Mouse (Mus musculus): Measurements from ENCODE around the gene 1700025G04Rik.

The 1700025G04Rik gene

DNA sequence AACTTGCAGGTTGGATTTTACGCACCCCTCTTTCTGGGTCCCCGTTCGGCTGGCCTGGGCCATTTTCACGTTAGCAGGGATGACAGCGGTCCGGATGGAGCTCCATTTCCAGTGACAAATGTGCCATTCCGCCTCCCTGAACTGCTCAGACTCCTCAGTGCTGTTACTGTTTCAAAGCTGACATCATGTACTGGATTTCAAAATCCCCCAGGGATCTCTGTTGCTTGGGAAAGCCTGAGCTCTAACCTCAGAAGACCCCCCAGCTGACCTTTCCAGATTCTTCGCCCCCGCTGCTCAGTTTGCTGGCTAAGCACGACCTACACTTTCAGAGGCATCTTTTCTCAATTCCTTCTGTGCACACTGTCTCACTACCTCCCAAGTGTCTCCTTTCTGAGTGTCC lies 128.7 kb downstream of the 1700025G04Rik start:
- DNase-seq (ENCODE audit: low spot score): no peak

DNA sequence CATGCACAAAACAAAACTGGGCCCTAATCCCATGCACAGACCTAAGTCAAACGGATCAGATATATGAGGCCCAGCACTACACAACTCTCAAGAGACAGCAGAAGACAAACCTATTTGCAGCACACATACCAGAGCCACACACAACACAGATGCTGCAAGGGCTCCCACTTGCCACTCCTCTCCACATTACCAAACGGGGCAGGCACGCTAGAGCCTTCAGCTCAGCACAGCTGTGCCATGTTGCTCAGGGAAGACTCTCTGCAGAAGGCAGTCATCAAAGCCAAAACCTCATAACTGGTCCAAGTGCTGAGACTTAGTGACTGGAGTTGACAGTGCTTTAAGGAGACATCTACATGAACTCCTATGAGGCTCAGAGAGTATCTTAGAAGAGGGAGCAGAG lies 130.9 kb downstream of the 1700025G04Rik start:
- DNase-seq (ENCODE audit: low spot score): no peak

DNA sequence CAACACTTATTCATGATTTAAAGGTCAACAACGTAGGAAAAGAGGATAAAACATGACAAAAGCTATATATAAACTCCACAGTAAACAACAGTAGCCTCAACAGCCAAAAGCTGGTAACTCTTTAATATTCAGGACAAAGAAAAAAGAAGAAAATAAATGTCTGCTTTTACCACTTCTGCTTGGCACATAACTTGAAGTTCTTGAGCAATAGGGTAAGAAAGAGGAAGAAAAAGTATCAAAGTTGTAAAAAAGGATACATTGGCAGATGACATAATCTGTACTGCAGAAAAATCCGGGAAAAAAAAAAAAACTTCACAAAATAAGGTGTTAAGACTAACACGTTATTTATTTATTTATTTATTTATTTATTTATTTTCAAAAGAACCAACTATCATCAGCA lies 131.5 kb downstream of the 1700025G04Rik start:
- no peak for DNase-seq (ENCODE audit: low spot score)

DNA sequence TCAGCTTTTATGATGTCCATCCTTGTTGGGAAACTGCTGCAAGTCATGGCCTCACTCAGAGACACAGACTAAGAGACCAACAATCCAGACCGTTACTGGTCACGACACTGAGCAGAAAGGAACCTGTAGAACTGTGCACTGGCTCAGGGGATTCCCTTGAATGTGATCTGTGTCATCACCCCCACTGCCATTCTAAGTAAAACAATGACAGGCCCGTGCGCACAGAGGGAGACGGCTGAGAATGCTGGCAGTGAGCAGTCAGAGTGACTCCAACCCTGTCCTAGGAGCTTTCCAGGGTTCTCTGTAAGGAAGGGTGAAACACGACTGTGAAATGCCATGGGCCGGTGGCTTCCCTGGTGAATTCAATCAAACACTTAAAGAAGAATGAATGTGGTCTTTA lies 132.3 kb downstream of the 1700025G04Rik start:
- DNase-seq (ENCODE audit: low spot score): no peak

DNA sequence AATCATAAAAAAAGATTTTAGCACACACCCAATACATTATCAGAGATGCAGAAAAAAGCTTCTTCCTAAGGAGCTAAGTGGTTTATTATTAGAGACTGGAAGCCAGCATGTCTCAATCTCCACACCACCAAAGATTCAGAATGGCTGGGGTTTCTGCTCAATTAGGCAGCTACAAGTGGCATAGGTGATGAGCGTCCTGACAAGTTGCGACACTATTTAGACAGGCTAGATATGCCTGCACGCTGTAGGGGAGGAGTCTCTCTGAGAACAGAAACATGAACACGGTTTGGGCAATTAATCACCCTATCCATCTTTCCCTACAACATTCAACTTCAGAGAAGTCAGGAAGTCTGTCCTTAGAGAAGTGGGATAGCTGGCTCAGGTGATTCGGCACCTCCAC lies 134.1 kb downstream of the 1700025G04Rik start:
- no peak for DNase-seq (ENCODE audit: low spot score)

DNA sequence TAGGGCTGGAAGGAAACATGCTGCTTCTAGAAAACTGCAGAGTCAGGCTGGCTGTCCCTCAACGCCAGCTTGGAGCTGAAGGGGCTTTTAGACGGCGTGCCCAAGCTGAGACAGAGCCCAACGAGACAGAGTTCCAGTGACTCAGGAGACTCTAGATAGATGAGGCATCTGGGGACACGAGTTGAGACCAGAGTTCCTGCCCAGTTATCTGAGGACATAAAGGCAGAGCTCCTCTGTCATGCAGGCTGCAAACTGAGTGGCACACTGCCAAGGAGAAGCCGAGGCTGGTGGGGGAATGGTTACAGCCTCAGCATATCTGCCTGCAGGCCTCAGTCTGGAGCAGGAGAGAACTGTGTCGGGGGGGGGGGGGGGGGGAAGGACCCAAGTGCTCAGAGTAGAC lies 136.4 kb downstream of the 1700025G04Rik start:
- peak; percentile 69 for DNase-seq (ENCODE audit: low spot score)

DNA sequence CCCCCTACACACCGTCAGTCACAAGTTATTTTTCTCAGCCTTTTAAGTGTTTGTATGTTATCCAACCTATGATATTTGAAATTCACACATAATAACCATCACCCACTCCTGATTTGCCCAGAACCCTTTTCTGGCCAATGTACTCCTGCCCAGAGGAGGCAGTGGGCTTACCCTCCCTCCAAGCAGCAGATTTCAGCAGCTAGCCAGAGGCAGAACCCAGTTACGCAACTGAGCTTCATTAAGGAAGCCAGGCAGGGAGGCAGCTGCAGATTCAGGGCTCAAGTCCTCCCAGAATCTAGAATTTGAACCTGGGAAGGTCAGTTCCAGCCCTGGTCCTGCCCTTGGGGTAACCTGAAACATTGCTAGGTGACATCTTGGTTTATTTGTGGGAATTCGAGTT lies 141.9 kb downstream of the 1700025G04Rik start:
- no peak for DNase-seq (ENCODE audit: low spot score)

DNA sequence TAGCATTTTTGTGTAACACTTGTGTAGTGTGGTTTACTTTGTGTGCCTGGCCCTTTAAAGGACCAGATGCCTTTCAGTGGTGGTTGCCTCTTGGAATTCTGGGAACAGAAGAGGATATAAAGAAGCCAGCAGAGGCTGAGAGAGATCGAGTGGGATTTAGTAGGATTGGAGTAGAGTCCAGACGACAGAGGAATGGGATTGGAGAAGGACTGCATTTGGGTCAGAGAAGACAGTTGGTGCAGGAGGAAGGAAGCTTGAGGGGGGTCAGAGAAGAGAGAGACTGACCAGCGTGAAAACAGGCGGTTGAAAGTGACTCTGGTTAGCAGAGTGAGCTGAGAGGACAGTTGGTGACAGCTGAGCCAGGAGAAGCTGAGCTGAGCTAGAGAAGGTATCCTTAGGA lies 142.4 kb downstream of the 1700025G04Rik start:
- DNase-seq (ENCODE audit: low spot score): no peak

DNA sequence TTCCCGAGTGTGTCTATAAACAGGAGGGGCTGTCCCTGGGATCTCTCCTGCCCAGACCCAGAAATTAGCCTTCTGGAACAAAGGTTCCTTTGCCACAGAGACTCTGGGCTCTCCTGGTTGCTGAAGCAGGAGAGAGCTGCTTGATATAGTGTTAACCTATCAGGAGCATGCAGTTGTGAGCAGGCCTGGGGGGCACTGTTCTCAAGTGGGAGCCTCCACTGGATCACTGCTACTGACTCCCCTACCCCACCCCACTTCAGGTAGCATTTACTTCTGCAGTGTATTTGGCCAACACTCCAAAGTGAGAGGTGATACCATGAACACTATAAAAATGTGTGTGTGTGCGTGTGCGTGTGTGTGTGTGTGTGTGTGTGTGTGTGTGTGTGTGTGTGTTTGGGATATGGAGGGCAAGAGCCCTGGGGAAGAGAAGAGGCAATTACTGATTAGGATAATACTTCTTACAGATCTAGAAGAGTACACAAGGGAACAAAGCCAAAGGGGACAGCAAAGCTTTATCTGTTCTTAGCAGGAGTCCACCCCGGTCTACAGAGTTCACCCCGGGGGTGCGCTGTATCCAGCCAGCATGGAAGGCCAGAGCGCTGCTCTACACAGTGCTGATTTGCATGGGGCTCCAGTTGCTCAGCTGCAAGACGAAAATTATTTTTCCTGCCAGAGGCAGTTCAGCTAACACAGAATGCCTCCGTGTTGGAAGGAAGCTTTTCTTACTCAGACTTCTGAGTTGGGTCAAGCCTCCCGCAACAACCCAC lies 145.3 kb downstream of the 1700025G04Rik start:
- DNase-seq (ENCODE audit: low spot score): peak; percentile 17

DNA sequence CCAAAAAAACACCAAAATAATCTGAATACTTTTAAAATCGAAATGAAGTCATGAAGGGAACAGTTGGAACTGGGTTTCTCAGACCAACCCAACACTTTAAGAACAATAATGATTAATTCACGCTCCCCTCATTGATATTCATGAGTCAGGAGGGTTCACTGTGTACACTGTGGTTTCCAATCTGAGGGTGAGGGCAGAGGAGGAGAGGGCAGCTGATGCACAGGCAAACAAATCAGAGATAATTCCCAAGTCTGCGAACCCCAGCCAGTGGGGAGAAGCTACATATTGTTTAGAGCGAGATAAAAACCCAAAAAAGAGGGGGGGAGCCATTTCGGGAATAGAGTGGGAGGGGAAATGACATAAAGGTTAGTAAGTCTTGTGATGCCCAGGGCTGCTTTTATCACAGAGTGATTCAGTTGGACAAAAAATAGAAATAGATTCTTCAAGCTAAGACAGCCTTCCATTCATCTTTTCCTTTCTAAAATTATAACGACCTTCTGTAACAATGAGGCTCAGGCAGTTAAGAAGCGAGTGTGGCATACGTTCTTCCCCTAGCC lies 146.2 kb downstream of the 1700025G04Rik start:
- peak; percentile 19 for DNase-seq (ENCODE audit: low spot score)

DNA sequence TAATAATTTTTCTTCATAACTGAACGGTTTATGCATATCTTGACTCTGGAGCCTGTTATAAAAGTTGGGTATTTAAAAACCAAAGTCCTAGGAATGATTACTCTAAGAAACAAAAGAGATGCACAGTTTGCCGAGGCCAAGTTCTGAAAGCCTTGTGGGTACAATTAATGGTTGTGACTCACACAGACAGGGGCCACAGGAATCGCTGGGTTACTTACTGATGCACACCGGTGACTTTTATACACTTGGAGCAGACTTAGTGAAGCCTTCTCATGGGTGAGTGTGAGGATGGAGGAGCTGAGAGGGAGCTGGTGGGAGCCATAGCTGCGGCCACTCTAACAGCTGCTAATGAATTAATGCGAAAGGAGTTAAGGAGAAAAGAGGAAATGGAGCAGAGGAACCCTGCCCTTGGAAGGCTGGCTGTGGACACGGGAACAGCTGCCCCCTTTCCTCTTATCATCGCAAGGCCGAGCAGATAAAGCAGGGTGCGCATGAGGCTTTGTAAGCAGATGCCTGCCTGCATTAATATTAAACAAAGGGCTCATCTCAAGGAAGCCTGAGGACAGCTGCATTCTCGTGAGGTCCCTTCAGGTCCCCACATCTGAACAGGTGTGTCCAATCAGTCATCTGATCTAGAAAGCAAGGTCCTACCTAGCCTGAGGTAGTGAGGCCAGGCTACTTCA lies 146.8 kb downstream of the 1700025G04Rik start:
- peak; percentile 65 for DNase-seq (ENCODE audit: low spot score)

DNA sequence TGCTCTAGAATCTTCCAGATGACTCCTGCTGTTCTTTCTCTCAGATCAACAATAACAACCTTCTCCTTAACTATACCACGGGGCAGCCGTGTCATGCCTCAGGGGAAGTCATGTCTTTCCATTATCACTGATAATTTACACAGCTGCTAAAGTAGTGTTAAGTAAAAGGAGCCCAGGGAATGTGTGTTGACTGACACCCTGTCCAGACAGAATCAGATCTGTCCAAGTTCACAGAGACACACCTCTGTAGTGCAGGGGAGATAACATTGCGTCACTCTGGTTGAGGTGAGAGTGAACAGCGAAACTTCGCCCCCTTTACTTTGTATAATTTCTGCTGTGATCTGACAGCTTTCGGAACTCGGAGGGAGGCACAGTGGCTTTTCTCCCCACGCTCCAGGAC lies 149.9 kb downstream of the 1700025G04Rik start:
- DNase-seq (ENCODE audit: low spot score): no peak

DNA sequence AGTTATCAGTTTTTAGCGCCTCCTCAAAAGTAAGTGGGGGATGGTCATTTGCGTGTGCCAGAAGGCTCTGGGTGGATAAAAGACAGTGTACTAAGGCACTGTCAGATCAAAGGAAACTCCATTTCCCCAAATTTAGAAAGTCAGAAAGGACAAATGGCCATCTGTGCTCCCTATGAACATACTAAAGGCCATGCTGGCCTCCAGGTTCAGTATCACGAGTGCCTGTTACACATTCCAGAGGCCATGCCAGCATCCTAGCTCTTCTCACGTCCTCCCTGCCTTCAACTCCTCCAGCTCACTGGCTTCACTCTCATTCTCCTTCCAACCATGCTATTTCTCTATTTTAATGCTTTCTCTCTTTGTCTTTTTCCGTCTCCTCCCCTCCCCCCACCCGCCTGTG lies 150.4 kb downstream of the 1700025G04Rik start:
- no peak for DNase-seq (ENCODE audit: low spot score)

DNA sequence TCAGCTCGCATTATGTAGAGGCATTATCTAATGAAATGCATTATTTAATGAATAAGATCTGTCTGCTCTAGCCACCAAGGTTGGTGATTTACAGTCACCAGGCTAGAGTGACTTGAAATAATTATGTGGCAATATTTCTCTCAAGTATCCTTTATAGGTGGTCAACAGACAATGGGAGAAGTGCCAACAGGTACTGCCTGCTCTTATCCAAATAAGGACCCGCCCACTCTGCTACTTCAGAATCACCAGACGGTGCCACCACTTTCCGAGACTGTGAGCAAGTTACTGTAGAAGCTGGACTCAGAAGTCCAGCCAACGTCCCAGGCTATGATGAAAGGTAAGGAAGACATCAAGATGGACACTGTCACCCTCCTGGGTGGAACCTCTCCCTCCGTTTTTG lies 156.3 kb downstream of the 1700025G04Rik start:
- DNase-seq (ENCODE audit: low spot score): no peak

DNA sequence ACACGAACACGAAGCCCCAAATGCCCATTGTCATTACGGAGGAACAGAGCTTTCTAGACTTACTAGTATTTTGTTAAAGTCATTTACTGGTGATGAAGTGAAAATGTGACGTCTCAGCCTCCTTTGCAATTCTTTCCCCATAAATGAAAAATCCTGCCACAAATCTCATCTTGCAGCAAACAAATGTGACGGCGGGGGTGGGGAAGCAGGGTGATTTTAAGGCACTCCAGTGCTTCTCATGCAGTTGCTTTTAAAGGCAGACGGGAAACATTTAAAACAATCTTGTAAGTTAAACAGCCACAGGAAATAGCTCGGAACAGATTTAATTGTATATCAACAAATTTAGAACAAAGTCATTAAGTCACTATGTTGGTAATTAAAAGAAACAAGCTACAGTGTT lies 163.1 kb downstream of the 1700025G04Rik start:
- DNase-seq (ENCODE audit: low spot score): no peak

DNA sequence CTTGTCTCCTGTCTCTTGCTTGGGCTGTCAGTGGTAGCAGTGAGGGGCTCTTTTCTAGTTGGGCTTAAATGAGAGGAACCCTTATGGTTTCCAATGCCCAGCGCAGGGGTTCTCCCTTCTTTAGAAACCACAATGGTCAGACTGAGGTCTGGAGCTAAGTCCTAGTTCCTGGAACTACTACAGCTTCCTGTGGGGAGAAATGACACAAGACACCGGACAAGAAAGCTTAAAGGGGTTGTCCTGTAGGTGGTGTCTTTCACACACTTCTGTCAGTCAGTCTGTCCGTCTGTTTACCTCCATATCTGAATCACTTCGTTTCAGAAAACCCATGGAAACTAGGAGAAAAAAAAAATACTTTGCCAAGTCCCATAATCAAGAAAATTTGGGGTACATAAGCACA lies 163.8 kb downstream of the 1700025G04Rik start:
- no peak for DNase-seq (ENCODE audit: low spot score)

DNA sequence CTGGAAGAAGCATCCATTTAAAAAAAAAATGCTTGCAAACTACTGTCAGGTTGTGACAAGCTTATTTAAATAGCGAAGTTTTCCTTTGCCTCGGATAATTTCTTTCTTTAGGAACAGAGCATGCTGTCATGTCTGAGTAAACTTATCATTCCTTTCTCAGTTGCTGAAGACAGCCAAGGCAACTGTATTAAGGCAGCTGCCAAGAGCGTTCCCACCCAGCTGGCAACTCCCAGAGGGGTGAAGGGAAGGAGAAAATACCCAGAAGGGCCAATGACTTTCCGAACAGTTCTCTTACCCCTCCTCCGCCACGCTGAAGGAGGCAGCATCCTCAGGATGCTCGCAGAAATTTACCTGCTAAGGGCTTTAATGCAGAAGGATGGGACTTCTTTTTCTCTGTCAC lies 164.2 kb downstream of the 1700025G04Rik start:
- DNase-seq (ENCODE audit: low spot score): no peak

DNA sequence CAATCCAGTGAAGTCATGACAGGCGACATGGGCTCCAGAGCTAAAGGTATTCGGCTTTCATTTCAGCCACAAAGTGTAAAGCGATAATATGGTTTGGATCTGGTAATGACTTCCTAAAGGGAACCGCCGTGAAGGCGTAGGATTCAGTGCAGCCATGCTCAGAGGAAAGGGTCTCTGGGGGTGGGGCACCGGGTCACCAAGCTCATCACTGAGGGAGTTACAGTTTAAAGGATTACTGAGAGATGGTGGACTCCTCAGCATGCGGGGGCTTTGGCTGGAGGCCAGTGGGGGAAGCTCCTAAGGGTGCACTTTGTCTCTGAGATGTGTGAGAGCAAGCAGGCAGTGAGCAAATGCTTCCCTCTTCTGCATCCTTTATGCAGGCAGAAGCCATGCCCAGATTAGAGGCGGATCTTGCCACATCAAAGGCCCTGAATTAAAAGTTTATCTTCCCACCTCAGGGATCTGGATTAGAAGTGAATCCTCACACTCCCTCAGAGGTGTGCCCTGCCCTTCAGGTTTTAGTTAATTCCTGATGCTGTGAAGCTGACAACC lies 171.0 kb downstream of the 1700025G04Rik start:
- no peak for DNase-seq (ENCODE audit: low spot score)

DNA sequence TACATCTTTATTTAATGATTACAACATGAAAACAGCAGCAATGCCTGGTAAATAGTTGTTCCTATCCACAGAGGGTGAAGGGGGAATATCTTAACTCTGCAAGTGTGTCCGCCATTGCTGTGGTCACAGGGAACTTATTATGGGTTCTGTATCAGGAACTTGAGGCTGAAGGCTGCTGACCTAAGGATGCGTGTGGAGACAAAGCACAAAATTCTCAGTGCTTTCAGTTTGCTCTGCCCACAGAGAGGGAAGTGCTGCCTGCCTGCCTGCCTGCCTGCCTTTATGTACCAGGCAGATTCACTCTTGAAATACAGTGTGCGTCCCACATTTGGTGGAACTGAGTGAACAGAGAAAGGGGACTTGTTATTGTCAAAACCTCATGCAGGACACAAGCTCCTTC lies 172.2 kb downstream of the 1700025G04Rik start:
- DNase-seq (ENCODE audit: low spot score): no peak

DNA sequence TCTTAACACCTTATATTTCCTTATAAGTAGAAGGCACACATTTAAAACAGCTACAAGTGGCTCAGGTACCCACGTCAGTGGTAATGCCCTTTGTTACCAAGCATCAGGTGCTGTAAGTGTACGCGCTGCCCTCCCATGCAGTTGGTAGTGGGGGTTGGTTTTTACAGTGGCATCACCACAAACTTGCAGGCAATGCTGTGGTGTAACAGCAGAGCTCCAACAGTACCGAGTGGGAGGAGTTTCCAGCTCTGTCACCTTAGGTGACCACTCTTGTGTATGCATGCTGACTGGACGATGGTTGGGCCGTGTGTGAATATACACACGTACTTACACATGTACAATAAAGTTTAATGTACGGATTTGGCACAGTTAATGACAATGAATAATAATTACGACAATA lies 175.4 kb downstream of the 1700025G04Rik start:
- no peak for DNase-seq (ENCODE audit: low spot score)

DNA sequence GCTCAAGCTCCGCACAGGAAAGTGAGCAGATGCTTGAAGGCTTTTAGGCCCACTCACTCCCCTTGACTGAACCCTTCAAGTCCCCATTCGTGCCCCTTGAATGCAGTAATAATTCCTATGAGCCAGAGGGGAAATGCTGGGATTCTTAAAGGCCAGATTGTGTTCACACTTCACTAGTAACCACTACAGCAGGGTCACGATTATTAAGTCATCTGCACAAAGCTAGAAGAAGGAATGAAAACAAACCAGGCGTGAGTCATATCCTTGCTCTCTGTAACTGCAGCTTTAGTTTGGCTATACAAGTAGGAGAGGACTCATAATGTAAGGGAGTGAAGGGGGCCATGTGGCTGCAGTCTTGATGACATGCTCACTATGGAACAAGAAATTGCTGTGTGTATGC lies 182.9 kb downstream of the 1700025G04Rik start:
- no peak for DNase-seq (ENCODE audit: low spot score)

DNA sequence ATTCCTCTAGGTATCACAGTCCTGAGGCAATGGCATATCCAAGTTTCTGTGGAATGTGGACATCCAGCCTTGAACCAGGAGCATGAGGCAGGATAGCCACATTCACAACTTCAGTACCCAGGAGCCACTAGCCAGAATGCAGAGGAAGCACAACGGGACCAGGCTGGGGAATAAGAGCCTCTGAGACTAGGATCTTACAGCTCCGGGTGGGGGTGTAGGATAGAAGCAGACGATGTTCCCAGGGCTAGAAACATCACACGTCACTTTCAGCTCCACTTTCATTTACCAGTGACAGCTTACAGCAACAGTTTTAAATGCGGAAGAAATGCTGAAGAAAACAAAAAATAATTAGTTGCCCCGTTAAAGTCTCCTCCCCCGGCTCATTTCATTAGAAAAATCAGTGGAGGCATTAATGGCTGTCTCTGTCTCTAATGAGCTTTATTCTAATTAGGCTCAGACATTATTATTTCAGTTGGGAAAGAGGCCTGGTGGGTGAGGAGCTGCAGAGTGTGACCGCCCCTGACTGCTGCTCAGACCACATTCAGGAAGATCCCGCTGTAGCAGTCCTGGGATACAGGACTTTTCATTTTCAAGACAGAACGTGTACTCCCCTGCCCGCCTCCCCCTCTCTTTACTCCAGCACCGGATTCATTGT lies 189.1 kb downstream of the 1700025G04Rik start:
- DNase-seq (ENCODE audit: low spot score): no peak

DNA sequence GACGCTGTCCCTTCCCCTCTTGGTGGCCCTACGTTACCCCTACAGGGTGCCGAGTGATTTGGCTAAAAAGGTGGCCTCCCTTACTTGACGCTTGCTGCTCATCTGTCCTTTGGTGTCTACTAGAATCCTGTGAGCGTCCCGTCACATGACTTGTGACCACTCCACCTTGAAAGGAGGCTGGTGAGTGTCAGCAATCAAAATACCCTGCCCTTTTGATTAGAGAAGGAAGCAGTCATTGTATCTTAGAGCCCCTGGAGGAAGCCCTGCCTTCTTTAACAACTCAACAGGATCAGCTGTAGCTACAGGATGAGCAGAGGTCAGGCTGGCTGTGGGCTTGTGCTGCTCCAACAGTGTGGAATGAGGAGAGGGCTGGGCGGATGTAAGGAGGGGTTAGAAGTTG lies 190.0 kb downstream of the 1700025G04Rik start:
- no peak for DNase-seq (ENCODE audit: low spot score)

Measured in ovary, adult 18-20 months (tissue).